Mouse (Mus musculus) monocyte, adult 2 months (primary cell): ENCODE data around the gene Tcaim.
A peak's percentile ranks its signal among the peaks of the same experiment; 100 is the strongest.
"Not testable (repeated sequence)": the region's sequence is repeated elsewhere in the genome, so short reads cannot be mapped to it uniquely, and the experiment has no call there.

Experiments used
- DNase-seq, 2 experiments: peaks; one replicate each; pipeline ENCODE4 v3.0.0; 2022; ENCODE audit warnings: low spot score in 2 of 2, low read depth in 1 of 2

Gene Tcaim

DNA sequence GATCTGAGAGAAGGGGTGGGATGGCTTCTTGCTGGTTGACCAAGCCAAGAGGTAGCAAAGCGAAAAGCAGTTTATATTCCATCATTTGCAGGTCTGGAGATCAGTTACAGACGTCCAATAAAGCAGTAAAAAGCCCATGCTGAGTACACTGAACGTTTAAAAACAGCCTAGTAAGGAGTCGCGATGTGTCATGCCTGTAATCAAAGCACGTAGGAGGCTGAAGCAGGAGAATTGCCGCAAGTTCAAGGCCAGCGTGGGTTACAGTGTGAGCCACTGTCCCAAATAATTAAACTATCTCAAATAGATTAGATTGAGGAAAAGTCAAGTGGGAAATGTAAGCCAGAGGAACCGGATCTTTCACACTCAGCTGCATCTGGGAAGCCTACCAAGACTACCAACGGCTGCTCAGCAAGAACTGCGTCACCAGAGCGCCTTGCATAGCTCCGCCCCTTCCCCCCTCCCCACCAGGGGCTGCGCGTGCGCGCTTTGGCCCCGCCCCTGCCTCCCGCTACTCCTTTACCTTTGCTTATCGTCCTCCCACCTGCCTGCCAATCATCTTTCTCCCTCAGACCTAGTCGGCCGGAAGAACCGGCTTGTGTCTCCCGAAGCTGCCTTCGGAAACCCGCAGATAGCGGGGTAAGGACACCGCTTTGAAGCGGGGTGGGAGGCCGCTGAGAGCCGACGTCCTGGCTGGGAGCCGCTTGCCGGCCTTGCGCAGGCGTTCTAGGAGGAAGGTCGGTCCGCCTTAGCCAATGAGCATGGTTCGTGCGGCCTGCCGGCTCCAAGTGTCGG, at the start of gene Tcaim:
Gene Tcaim, plus strand, starts transcription at position 487 of the 792 bp plus-strand sequence.
- DNase-seq: peak; percentile 56 to 76

DNA sequence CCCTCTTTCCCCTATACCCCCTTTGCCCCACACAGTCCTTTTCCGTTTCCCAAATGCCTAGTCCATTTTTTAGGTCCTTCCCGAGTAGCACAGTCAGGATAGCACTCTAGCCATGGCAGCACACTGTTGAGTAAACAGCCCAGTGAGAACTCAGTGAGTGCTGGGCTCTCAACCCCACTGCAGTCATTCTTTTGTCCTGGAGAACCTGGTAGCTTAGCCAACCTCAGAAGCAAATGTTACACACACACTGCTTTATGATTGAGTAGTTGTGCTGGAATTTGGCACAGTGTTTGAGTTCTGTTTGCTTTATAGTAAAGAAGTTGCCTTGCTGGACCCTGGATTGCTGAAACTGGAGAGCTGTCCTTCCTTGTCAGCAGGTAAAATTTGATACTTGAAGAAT, 47.7 kb upstream of the Tcaim start:
- no peak for DNase-seq

DNA sequence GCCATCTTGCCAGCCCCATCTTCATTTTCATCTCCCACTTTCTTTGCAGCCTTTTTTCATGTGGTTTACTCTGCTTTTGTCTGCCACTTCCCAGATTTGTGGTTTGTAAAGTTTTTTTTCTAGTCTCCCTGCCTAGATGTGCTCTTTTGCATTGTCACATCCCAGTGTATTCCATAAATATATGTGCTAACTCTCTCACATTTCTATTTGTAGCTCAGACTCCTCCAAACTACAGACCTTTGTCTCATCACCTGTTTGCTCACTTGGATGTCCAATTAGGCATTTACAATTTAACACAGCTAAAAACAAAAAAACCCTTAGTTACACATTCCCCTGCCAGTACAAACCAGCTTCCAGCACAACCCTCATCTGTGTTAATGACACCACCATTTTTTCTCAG, 45.2 kb upstream of the Tcaim start:
- no peak for DNase-seq

- DNase-seq: no peak
Observed at GRCm38 (mm10) chr9:122785231-122785630, 20.1 kb upstream of the Tcaim start.

GRCm38 (mm10) chr9:122786534-122786933, 18.8 kb upstream of the Tcaim start:
- DNase-seq: no peak

DNA sequence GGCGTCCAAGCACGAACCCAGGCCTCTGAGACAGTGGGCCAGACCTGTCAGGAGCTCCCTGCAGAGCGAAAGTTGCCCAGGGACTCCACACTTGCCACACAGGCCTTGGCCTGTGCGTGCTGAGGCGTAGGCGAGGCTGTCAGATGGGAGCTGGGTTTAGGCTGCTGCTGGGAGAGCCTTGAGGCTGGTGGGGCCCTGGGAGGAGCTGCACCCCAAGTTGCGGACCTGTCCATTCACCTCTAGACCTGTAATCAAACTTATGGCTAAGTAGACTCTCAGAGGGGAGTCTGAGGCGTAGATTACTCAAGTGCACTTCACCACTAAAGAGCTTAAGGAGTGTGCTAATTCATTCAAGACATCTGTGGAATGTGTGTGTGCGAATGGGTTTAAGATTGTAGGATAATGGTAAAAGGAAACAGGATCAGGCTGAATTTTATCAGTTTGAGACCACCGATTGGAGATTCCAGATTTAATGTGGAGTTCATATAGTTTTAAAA, 554 bp downstream of the Tcaim start:
- DNase-seq: no peak

DNA sequence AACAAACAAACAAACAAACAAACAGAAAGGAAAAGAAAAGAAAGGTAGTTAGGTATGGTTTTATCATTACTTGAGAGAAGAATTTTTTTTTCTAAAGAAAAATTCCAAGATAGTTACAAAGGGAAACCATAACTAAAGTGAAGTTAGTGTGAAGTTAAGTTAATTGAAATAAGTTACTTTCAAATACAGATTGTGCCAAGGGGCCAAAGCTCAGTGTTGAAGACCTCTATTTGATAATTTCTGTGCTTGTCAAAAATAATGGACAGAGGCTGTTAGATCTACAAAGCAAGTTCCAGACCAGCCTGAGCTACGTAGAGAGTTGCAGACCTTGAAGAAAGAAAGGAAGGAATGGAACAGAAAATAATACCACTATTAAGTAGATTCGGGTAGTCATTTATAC, 1.8 kb downstream of the Tcaim start:
- DNase-seq: no peak

DNA sequence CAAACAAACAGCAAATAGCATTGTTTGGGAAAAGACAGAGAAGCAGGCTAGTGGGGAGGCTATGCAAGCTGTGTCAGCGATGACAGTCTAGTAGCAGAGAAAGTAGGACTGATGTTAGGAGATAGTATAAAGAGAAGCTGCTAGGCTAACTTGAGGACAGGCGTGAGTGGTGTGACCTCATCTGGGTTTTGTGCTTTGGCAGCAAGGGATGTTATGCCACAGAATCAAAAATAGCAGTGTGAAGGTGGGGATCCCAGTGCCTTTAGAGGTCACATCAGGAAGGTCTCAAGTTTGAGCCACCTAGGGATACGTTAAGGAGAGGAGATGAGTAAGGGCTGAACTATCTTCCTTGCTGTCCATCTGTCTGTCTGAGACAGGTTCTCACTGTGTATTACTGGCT, 4.9 kb downstream of the Tcaim start:
- no peak for DNase-seq

DNA sequence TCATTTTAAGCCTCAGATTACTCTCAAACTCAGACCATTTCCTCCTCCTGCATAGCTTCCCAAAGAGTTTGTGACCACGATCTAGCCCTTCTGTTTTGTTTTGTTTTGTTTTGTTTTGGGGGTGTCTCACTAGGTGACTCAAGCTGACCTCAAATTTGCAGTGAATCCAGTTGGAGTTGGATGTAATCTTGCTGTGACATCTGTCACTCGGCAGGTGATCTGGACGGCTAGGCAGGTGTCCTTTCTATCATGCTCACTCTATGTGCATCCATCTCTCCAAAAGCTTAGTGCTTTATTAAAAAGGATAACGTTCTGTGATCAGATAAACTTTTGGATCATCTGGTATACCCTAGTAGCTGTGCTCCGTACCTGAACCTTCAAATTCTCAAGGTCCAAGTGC, 7.0 kb downstream of the Tcaim start:
- no peak for DNase-seq

DNA sequence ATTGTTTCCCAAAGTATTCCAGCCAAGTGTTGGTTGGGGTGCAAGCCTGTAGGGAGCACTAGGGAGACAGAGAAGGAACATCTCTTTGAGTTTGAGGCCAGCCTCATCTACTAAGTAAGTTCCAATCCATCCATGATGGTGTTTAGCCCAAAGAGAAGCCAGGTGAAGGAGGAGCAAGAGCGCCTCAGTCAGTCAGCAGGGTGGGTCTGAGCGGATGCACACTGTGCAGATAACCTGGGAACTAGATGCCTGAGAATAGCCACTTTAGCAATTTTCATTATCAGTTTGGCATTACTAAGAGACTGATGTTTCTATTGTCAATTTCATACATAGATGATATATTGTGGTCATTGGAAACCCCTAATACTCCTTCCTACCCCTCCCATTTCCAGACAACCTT, 9.4 kb downstream of the Tcaim start:
- DNase-seq: no peak

- no peak for DNase-seq
Observed at GRCm38 (mm10) chr9:122815239-122815851, 10.0 kb downstream of the Tcaim start.

DNA sequence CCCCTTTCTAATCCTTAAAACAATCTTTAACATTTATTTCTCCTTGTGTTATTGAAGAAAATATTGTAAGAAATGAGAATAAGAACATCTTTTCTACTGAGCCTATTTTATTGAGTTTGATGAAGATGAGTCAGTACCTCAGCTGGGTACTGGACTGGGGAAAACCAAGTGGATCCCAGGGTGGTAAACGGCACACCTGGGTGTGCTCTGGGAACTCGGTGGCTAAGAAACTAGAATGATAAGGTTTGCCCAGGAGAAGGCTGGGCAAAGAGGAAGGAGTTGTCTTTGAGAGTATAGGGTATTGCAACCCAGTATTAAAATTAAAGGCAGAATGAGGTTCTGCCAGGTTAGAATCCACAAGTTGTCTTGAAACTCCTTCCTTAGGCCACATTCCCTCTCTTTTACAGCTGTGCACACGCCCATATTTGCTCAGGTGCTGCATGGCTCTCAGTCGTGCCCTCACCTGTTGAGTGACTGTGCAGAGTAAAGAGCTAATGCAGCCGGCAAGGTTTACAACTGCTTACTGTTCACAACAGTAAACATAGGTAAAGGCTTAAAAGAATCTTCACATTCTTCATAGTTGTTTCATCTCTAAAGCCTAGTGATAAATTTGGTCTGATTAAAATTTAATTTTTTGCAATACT, 18.2 kb downstream of the Tcaim start:
- DNase-seq: no peak

DNA sequence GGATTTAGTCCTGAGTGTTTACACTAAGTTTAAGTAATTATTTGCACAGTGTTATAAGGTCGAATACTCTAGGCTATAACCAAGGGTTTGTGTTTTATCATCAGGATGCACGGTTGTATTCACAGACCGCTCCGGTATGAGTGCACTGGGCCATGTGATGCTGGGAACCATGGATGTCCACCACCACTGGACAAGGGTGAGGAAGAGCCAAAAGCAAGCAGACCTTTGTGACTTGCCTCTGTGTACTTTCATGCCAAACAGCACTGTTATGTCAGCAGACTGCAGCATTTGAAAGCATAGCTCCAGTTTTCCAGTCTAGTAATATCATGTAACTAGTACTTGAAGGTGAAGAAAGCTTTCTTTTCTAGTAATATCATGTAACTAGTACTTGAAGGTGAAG, 21.4 kb downstream of the Tcaim start:
- DNase-seq: no peak

DNA sequence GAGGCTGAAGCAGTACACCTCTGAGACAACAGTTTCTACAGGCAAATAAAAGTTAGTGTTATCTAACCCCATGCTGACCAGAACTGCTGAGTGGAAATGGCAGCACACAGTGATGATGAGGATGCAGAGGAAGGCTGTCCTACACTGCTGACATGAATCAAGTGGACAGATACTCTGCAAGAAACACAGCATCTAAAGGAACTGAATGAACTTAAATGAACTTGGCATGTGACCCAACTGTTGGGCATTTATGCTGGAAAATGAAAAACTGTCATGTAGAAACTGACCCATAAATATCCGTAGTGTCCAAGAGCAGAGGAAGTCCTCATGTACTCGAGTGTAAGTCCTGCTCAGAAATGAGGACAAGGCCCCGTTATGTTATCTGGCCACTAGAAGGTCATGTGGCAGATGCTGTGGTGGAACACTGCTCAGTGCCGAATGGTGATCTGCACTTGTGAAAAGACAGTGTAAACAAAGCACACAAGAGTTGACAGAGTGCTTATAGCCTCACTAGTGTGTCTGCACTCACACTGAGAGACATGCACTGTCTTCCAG, 24.6 kb downstream of the Tcaim start:
- DNase-seq: no peak

GRCm38 (mm10) chr9:122836126-122836525, 30.8 kb downstream of the Tcaim start:
- no peak for DNase-seq

- no peak for DNase-seq
Observed at GRCm38 (mm10) chr9:122836790-122837189, 31.5 kb downstream of the Tcaim start.

DNA sequence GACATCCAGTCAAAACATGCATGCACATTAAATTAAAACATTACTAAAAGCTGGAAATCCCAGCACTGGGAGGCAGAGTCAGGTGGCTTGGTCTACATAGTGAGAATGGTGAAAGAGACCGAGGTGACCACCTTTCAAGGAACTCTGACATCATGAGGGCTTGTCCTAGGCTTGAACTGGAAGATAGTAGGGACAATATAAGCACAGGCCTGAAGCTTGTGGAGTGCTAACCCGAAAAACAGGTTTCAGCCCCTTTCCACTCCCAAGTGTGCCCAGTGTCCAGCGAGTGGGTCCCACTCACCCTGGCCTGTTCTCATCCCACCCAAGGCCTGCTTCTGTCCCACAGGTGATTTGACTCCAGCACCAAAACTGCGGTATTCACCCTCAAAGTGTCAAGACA, 31.9 kb downstream of the Tcaim start:
- DNase-seq: no peak

DNA sequence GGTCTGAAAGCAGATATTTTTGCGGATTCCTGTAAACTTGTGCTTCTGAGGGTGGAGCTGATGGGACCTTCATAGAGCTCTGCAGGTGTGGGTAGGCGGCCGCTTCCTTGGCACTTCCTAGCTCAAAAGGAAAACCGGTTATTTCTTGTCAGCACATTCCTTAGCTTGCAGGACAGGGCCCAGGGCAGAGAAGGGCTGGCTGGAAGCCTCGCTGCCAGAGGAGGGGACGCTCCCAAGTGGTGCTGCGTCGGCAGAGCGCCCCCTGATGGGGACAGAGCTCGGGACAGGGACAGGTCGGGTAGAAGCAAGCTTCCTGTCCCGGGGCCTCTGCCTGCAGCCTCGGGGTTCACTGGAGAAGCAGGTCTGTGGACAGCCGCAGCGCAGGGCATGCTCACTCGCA, 32.3 kb downstream of the Tcaim start:
- no peak for DNase-seq

GRCm38 (mm10) chr9:122843760-122844159, 38.4 kb downstream of the Tcaim start, which contains the start of gene Gm35549:
Gm35549 (minus strand) TSS chr9:122844035.
- DNase-seq: no peak

DNA sequence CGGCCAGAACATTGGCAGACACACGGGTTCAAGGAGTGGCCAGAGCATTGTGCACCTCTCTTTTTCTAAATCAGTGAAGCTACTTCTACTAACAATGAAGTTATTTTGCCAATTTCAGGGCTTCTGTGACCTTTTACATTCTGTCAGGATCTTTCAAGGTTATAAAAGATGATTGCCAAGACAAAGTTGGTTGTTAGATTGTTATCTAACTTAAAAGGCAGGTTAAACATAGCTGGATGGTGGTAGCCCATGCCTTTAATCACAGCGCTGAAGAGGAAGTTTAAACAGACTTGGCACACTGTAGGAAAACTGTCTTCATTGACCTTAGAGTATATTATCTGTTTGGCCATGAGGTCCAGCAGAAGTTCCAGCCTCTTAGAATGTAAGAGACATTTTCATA, 40.3 kb downstream of the Tcaim start:
- no peak for DNase-seq

DNA sequence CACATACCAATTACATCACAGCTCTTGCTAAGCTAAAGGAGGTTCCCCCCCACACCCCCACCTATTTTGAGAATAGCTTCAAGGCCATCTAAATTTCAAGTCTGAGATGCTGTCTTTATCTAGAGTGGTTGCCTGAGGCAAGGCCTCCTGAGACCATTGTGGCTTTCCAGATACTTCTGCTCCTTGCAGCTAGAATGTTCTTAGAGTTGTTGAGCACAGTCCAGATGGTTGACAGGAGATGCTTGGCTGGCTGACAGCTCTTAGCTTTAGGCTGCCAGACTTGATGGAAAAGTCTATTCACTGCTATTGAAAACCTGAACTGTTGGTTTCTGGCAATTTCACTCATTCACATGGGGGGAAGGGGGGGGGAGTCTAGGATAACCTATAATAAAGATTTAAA, 40.8 kb downstream of the Tcaim start:
- DNase-seq: no peak

- not testable (repeated sequence) for DNase-seq
Observed at GRCm38 (mm10) chr9:122847811-122848311, 42.5 kb downstream of the Tcaim start.
